Mouse (Mus musculus): ENCODE data around the gene Cfap99. TPM values are rescaled to one million over a fixed set of nuclear protein-coding genes. Genes with fewer than 3 reads are reported as not detected.

Gene Cfap99
- polyA plus RNA-seq, 1 experiment, result 0.05 TPM

GRCm38 (mm10) chr5:34278058-34278457 lies 10.3 kb upstream of the Cfap99 start:
- Histone ChIP-seq H3K27me3 (replicated peaks; ENCODE audit: control insufficient read depth, insufficient read depth, low read length) (no peaks in the 10 kb centered on the region), H3K27ac (ENCODE audit: insufficient read depth, low read depth, low read length) (no peak overlapping the region), H3K4me1 (ENCODE audit: control insufficient read depth, insufficient read depth, low read length) (no peaks in the 10 kb centered on the region), H3K4me3 (ENCODE audit: insufficient read depth, low read depth, low read length) (no peak overlapping the region), H3K36me3 (ENCODE audit: control insufficient read depth, insufficient read depth, low read length) (no peaks in the 10 kb centered on the region)
- no peak for DNase-seq
- 63% methylated on average over 4 of the region's 4 CpGs for WGBS
- no peak for TF ChIP-seq CTCF (conservative IDR thresholded peaks at IDR 0.05; ENCODE audit: insufficient read depth, insufficient read length, low read depth, low read length)

GRCm38 (mm10) chr5:34279214-34279613 lies 9.2 kb upstream of the Cfap99 start:
- WGBS, result 85% methylated on average over 9 of the region's 9 CpGs
- no peak for DNase-seq
- no peaks in the 10 kb centered on the region for H3K4me1 ChIP-seq (ENCODE audit: control insufficient read depth, insufficient read depth, low read length)
- H3K27ac ChIP-seq (ENCODE audit: insufficient read depth, low read depth, low read length), result no peak overlapping the region
- TF ChIP-seq CTCF (conservative IDR thresholded peaks at IDR 0.05; ENCODE audit: insufficient read depth, insufficient read length, low read depth, low read length), result no peak
- no peak for TF ChIP-seq POLR2A (IDR thresholded peaks at IDR 0.05; ENCODE audit: low read depth, low read length)
- H3K27me3 ChIP-seq (replicated peaks; ENCODE audit: control insufficient read depth, insufficient read depth, low read length), result no peaks in the 10 kb centered on the region
- H3K4me3 ChIP-seq (ENCODE audit: insufficient read depth, low read depth, low read length), result no peak overlapping the region
- H3K36me3 ChIP-seq (ENCODE audit: control insufficient read depth, insufficient read depth, low read length), result no peaks in the 10 kb centered on the region

- Histone ChIP-seq H3K4me1 (ENCODE audit: control insufficient read depth, insufficient read depth, low read length) (no peaks in the 10 kb centered on the region), H3K4me3 (ENCODE audit: insufficient read depth, low read depth, low read length) (no peak overlapping the region), H3K27me3 (replicated peaks; ENCODE audit: control insufficient read depth, insufficient read depth, low read length) (no peaks in the 10 kb centered on the region), H3K36me3 (ENCODE audit: control insufficient read depth, insufficient read depth, low read length) (no peaks in the 10 kb centered on the region), H3K27ac (ENCODE audit: insufficient read depth, low read depth, low read length) (no peak overlapping the region)
- no peak for DNase-seq
- WGBS, result 56% methylated on average over 7 of the region's 7 CpGs
- TF ChIP-seq CTCF (conservative IDR thresholded peaks at IDR 0.05; ENCODE audit: insufficient read depth, insufficient read length, low read depth, low read length) (no peak), POLR2A (IDR thresholded peaks at IDR 0.05; ENCODE audit: low read depth, low read length) (no peak)
Measured at GRCm38 (mm10) chr5:34280976-34281375, 7.4 kb upstream of the Cfap99 start.

GRCm38 (mm10) chr5:34283355-34283754 lies 5.0 kb upstream of the Cfap99 start:
- Histone ChIP-seq H3K36me3 (ENCODE audit: control insufficient read depth, insufficient read depth, low read length) (no peaks in the 10 kb centered on the region), H3K27ac (ENCODE audit: insufficient read depth, low read depth, low read length) (no peak overlapping the region), H3K27me3 (replicated peaks; ENCODE audit: control insufficient read depth, insufficient read depth, low read length) (peaks cover 3% of the 10 kb centered on the region; the same call in 1 of the 2 replicates), H3K4me1 (ENCODE audit: control insufficient read depth, insufficient read depth, low read length) (peaks cover 5% of the 10 kb centered on the region; the same call in 1 of the 2 replicates), H3K4me3 (ENCODE audit: insufficient read depth, low read depth, low read length) (no peak overlapping the region)
- WGBS, result 90% methylated on average over 5 of the region's 5 CpGs
- TF ChIP-seq CTCF (conservative IDR thresholded peaks at IDR 0.05; ENCODE audit: insufficient read depth, insufficient read length, low read depth, low read length), result no peak
- no peak for TF ChIP-seq POLR2A (IDR thresholded peaks at IDR 0.05; ENCODE audit: low read depth, low read length)
- DNase-seq, result no peak

- no peak for DNase-seq
- 52% methylated on average over 3 of the region's 3 CpGs for WGBS
Measured at GRCm38 (mm10) chr5:34284156-34284750, 4.1 kb upstream of the Cfap99 start.

GRCm38 (mm10) chr5:34285285-34285684 lies 3.1 kb upstream of the Cfap99 start:
- H3K36me3 ChIP-seq (ENCODE audit: control insufficient read depth, insufficient read depth, low read length), result no peaks in the 10 kb centered on the region
- H3K27me3 ChIP-seq (replicated peaks; ENCODE audit: control insufficient read depth, insufficient read depth, low read length), result peaks cover 4% of the 10 kb centered on the region; the same call in 1 of the 2 replicates
- TF ChIP-seq CTCF (conservative IDR thresholded peaks at IDR 0.05; ENCODE audit: insufficient read depth, insufficient read length, low read depth, low read length), result no peak
- no peak for TF ChIP-seq POLR2A (IDR thresholded peaks at IDR 0.05; ENCODE audit: low read depth, low read length)
- peaks cover 5% of the 10 kb centered on the region; the same call in 1 of the 2 replicates for H3K4me1 ChIP-seq (ENCODE audit: control insufficient read depth, insufficient read depth, low read length)
- H3K27ac ChIP-seq (ENCODE audit: insufficient read depth, low read depth, low read length), result no peak overlapping the region
- H3K4me3 ChIP-seq (ENCODE audit: insufficient read depth, low read depth, low read length), result no peak overlapping the region
- WGBS, result 82% methylated on average over 2 of the region's 2 CpGs
- DNase-seq, result no peak

More at GRCm38 (mm10) chr5:34284156-34284750, 4.1 kb upstream of the Cfap99 start:
- H3K27me3 ChIP-seq (replicated peaks; ENCODE audit: control insufficient read depth, insufficient read depth, low read length), result peaks cover 4% of the 10 kb centered on the region; the same call in 1 of the 2 replicates
- no peak overlapping the region for H3K27ac ChIP-seq (ENCODE audit: insufficient read depth, low read depth, low read length)
- H3K4me3 ChIP-seq (ENCODE audit: insufficient read depth, low read depth, low read length), result no peak overlapping the region
- H3K36me3 ChIP-seq (ENCODE audit: control insufficient read depth, insufficient read depth, low read length), result no peaks in the 10 kb centered on the region
- H3K4me1 ChIP-seq (ENCODE audit: control insufficient read depth, insufficient read depth, low read length), result peaks cover 5% of the 10 kb centered on the region; the same call in 1 of the 2 replicates
- no peak for TF ChIP-seq POLR2A (IDR thresholded peaks at IDR 0.05; ENCODE audit: low read depth, low read length)
- TF ChIP-seq CTCF (conservative IDR thresholded peaks at IDR 0.05; ENCODE audit: insufficient read depth, insufficient read length, low read depth, low read length), result no peak

- Histone ChIP-seq H3K4me3 (ENCODE audit: insufficient read depth, low read depth, low read length) (no peak overlapping the region), H3K4me1 (ENCODE audit: control insufficient read depth, insufficient read depth, low read length) (peaks cover 5% of the 10 kb centered on the region; the same call in 1 of the 2 replicates), H3K36me3 (ENCODE audit: control insufficient read depth, insufficient read depth, low read length) (no peaks in the 10 kb centered on the region), H3K27me3 (replicated peaks; ENCODE audit: control insufficient read depth, insufficient read depth, low read length) (peaks cover 4% of the 10 kb centered on the region; the same call in 1 of the 2 replicates), H3K27ac (ENCODE audit: insufficient read depth, low read depth, low read length) (no peak overlapping the region)
- 7% methylated on average over 11 of the region's 11 CpGs for WGBS
- no peak for TF ChIP-seq CTCF (conservative IDR thresholded peaks at IDR 0.05; ENCODE audit: insufficient read depth, insufficient read length, low read depth, low read length)
- TF ChIP-seq POLR2A (IDR thresholded peaks at IDR 0.05; ENCODE audit: low read depth, low read length), result no peak
- no peak for DNase-seq
Measured at GRCm38 (mm10) chr5:34286516-34286915, 1.9 kb upstream of the Cfap99 start.

All from kidney, adult 2 months (tissue).